Mouse (Mus musculus) splenic B cell, adult 2 months (primary cell): ENCODE results near the gene Dag1.

Experiments used
- DNase-seq: peaks from one replicate; pipeline ENCODE4 v3.0.0-alpha.2; 2011; ENCODE audit warnings: low read depth, low spot score
- H3K27me3 ChIP-seq: 2 replicates; pipeline ENCODE4 v1.6.1; 2012; ENCODE audit warnings: mild to moderate bottlenecking, low read length, moderate library complexity, mixed read lengths; ENCODE audit not compliant: control insufficient read depth, poor library complexity, insufficient read depth, severe bottlenecking
- H3K36me3 ChIP-seq: 2 replicates; pipeline ENCODE4 v1.6.1; 2012; ENCODE audit warnings: mild to moderate bottlenecking, low read length, moderate library complexity, mixed read lengths; ENCODE audit not compliant: control insufficient read depth, poor library complexity, insufficient read depth, severe bottlenecking

Dag1 gene

DNA sequence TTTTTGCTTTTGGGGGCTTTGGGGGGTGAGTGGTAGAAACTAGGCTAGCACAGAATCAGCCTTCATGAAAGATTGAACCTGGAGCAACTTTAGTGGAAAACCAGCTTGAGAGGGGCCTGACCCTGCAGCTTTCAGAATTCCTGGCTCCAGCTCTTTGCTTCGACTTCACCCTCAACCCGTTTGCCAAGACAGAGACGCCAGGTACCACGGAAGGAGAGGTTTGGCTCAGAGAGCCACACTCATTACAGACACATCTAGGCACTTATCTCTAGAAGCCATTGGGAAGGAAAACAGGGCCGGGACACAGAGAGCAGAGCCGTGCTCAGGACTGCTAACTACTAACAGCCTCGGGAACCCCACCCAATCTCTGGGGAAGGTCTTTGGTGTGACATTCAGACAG, 105.9 kb downstream of the Dag1 start:
- no peak for DNase-seq
- Histone ChIP-seq H3K27me3 (no peaks in the 10 kb centered on the region), H3K36me3 (no peaks in the 10 kb centered on the region)

DNA sequence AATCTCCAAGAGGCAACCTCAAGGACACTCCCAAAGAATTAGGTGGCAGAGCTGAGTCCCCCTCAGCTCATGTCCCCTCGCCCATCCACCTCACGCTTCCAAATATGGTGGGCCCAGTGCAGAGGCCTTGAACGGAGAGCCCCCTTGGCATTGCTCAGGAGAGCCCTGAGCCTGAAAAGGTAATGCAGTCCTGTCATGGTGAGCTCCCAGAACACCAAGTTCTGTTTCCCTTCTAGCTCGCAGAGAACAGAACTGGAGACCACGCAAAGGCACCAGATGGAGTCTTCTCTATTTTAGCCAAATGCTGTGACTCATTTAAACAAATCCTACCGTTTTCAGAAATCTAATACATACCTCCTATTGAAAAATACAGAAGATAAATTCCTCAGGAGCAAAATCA, 106.3 kb downstream of the Dag1 start:
- no peaks in the 10 kb centered on the region for H3K27me3 ChIP-seq
- no peaks in the 10 kb centered on the region for H3K36me3 ChIP-seq
- DNase-seq = no peak

DNA sequence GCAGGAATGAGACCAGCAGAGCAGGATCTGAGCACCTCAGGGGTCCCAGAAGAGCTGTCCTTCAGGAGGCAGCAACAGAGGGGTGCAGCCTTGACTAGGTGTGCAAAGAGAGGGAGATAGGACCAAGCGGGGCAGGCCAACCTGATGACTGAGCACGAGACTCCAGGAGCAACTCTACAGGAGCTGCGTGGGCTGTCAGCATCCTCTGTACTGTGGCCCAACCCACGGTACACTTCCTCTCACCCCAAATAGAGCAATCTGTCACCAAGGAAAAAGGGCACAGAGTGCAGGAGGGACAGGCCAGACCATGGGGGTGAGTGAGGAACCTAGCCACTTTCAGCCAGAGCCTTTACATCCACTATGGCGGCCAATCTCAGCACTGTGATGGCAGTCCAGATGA, 107.0 kb downstream of the Dag1 start:
- DNase-seq = no peak

DNA sequence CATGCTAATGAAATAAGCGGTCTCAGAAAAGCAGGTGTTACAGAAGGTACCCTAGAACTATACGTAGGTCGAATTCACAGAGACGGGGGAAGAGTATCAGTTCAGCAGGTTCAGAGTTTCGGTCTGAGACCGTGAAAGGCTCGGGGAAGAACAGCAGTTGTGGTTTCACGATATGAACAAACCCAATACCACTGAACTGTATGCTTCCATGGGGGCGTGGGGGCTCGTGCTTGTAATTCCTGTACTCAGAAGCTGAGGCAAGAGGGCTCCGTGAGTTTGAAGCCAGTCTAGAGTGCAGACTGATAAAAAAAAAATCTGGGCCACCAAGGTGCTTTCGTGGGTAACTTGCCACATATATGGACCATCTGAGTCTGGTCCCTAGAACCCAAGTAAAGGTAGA, 108.9 kb downstream of the Dag1 start:
- Histone ChIP-seq H3K27me3 (no peaks in the 10 kb centered on the region), H3K36me3 (no peaks in the 10 kb centered on the region)
- DNase-seq = no peak

More for the DNA sequence above, 107.0 kb downstream of the Dag1 start:
- H3K27me3 ChIP-seq = no peaks in the 10 kb centered on the region
- no peaks in the 10 kb centered on the region for H3K36me3 ChIP-seq
